10 mouse cellular contexts compared by ENCODE assay signal in genomic region chr15:99890412-99891236, GRCm38 (mm10). TPM values are rescaled to one million over a fixed set of nuclear protein-coding genes. Genes with fewer than 3 reads are reported as not detected.
A peak's percentile ranks its signal among the peaks of the same experiment; 100 is the strongest.
DNase-seq lines count a peak whose midpoint lies in the region; ATAC-seq and TF ChIP-seq lines count a peak whose summit lies in the region.
"Had no signal": no experiment of that assay in that cellular context is flagged by ENCODE, and none has a peak within 500 bp of the region (broad histone marks: within the 10 kb centered on the region; RNA-seq: fewer than 3 reads in every experiment).

No protein-coding gene starts in this region.

- no peak for TF ChIP-seq CTCF in liver, embryonic 14.5 days (IDR thresholded peaks at IDR 0.05; ENCODE audit: low read depth)

- TF ChIP-seq EP300 in liver, embryonic 14.5 days (IDR thresholded peaks at IDR 0.05; ENCODE audit: low read depth), result no peak

- H3K36me3 ChIP-seq in heart, embryonic 13.5 days, result no peaks in the 10 kb centered on the region
- no peaks in the 10 kb centered on the region for H3K36me3 ChIP-seq in embryonic facial prominence, embryonic 15.5 days
- H3K36me3 ChIP-seq in liver, embryonic 14.5 days (replicated peaks; ENCODE audit: control insufficient read depth, insufficient read depth, low read depth), result no peaks in the 10 kb centered on the region
- H3K36me3 ChIP-seq in stomach, embryonic 15.5 days, result no peaks in the 10 kb centered on the region
- H3K36me3 ChIP-seq: forebrain, embryonic 12.5 days had no signal

- H3K9me3 ChIP-seq in heart, embryonic 13.5 days, result no peaks in the 10 kb centered on the region
- H3K9me3 ChIP-seq in embryonic facial prominence, embryonic 15.5 days (replicated peaks), result no peaks in the 10 kb centered on the region
- H3K9me3 ChIP-seq in liver, embryonic 14.5 days (ENCODE audit: control insufficient read depth, low read length), result no peaks in the 10 kb centered on the region
- H3K9me3 ChIP-seq in stomach, embryonic 15.5 days, result no peaks in the 10 kb centered on the region
- H3K9me3 ChIP-seq: forebrain, embryonic 12.5 days had no signal

- 41% methylated on average over 19 of the region's 19 CpGs for WGBS in heart, embryonic 13.5 days
- 37% methylated on average over 19 of the region's 19 CpGs for WGBS in embryonic facial prominence, embryonic 15.5 days
- 26% methylated on average over 19 of the region's 19 CpGs for WGBS in liver, embryonic 14.5 days (ENCODE audit: insufficient replicate concordance)
- 36% methylated on average over 19 of the region's 19 CpGs for whole genome bisulfite sequencing in stomach, embryonic 15.5 days

- no peak overlapping the region for H3K27ac ChIP-seq in heart, embryonic 13.5 days (replicated peaks)
- peak overlapping the region; percentile 48; the same call in 1 of the 2 replicates for H3K27ac ChIP-seq in embryonic facial prominence, embryonic 15.5 days (replicated peaks)
- no peak overlapping the region for H3K27ac ChIP-seq in liver, embryonic 14.5 days
- peak overlapping the region; percentile 90 for H3K27ac ChIP-seq in stomach, embryonic 15.5 days
- H3K27ac ChIP-seq: forebrain, embryonic 12.5 days had no signal

- no peak for ATAC-seq in heart, embryonic 13.5 days (ENCODE audit: extremely low read depth, insufficient number of reproducible peaks, low FRiP score, low TSS enrichment)
- peak; percentile 50 for ATAC-seq in embryonic facial prominence, embryonic 15.5 days (ENCODE audit: insufficient number of reproducible peaks, low FRiP score, low TSS enrichment, low read depth)
- peak; percentile 28; the same call in 1 of the 2 replicates for ATAC-seq in liver, embryonic 14.5 days (ENCODE audit: insufficient read depth)
- ATAC-seq in stomach, embryonic 15.5 days (ENCODE audit: insufficient read depth, low FRiP score, low read depth), result peak; percentile 91
- no peak for ATAC-seq in cerebellum, adult (ENCODE audit: insufficient number of reproducible peaks, low FRiP score, low TSS enrichment)

- peak overlapping the region; percentile 43 for H3K4me2 ChIP-seq in heart, embryonic 13.5 days
- H3K4me2 ChIP-seq in embryonic facial prominence, embryonic 15.5 days (replicated peaks), result peak overlapping the region; percentile 32
- H3K4me2 ChIP-seq in liver, embryonic 14.5 days (ENCODE audit: low read depth), result peak overlapping the region; percentile 36
- peak overlapping the region; percentile 49 for H3K4me2 ChIP-seq in stomach, embryonic 15.5 days
- H3K4me2 ChIP-seq: forebrain, embryonic 12.5 days; midbrain, embryonic 11.5 days had no signal

- H3K9ac ChIP-seq in heart, embryonic 13.5 days, result 0 out of 2 replicates have a peak overlapping the region, but pooled peaks have one; percentile 11
- H3K9ac ChIP-seq in embryonic facial prominence, embryonic 15.5 days, result no peak overlapping the region
- no peak overlapping the region for H3K9ac ChIP-seq in liver, embryonic 14.5 days (replicated peaks)
- H3K9ac ChIP-seq in stomach, embryonic 15.5 days, result no peak overlapping the region
- H3K9ac ChIP-seq: forebrain, embryonic 12.5 days had no signal

- DNase-seq in heart, postnatal 36 days, result no peak
- DNase-seq in liver, embryonic 14.5 days (ENCODE audit: low read depth in 3 of 3, low spot score in 3 of 3), result no peak
- DNase-seq in frontal cortex, postnatal 10 days (ENCODE audit: low spot score in 2 of 2), result no peak
- no peak for DNase-seq in adrenal gland, postnatal 14 days

- peaks cover 17% of the 10 kb centered on the region for H3K4me1 ChIP-seq in heart, embryonic 13.5 days
- H3K4me1 ChIP-seq in embryonic facial prominence, embryonic 15.5 days, result peaks cover 18% of the 10 kb centered on the region; the same call in 1 of the 2 replicates
- H3K4me1 ChIP-seq in liver, embryonic 14.5 days (replicated peaks; ENCODE audit: control insufficient read depth in 2 of 2, insufficient read depth in 2 of 2, low read length in 1 of 2), result no peaks in the 10 kb centered on the region
- peaks cover 4% of the 10 kb centered on the region; the same call in 1 of the 2 replicates for H3K4me1 ChIP-seq in stomach, embryonic 15.5 days

- intact Hi-C loops in heart, postnatal 36 days (cut with DNase I), result no loop called here

- H3K27me3 ChIP-seq in heart, embryonic 13.5 days (replicated peaks), result no peaks in the 10 kb centered on the region
- no peaks in the 10 kb centered on the region for H3K27me3 ChIP-seq in embryonic facial prominence, embryonic 15.5 days
- H3K27me3 ChIP-seq in liver, embryonic 14.5 days (ENCODE audit: control insufficient read depth, insufficient read depth, low read length), result no peaks in the 10 kb centered on the region
- no peaks in the 10 kb centered on the region for H3K27me3 ChIP-seq in stomach, embryonic 15.5 days (replicated peaks)
- H3K27me3 ChIP-seq: forebrain, embryonic 12.5 days had no signal

- no peak overlapping the region for H3K4me3 ChIP-seq in heart, embryonic 13.5 days
- H3K4me3 ChIP-seq in embryonic facial prominence, embryonic 15.5 days (replicated peaks), result 0 out of 2 replicates have a peak overlapping the region, but pooled peaks have one; percentile 6
- peak overlapping the region in 1 of 2 experiments; percentile 17; a peak in 1 of 4 replicates for H3K4me3 ChIP-seq in liver, embryonic 14.5 days (ENCODE audit: insufficient read depth in 1 of 2, low read depth in 2 of 2, low read length in 2 of 2)
- peak overlapping the region; percentile 19 for H3K4me3 ChIP-seq in stomach, embryonic 15.5 days (replicated peaks)
- H3K4me3 ChIP-seq: forebrain, embryonic 12.5 days had no signal

RNA-seq across cellular contexts. Expression of gene Lima1, which starts 15.4 kb away (rescaled TPM):
- polyA plus RNA-seq in heart, embryonic 13.5 days (2015; fragmentation: Nextera tagmentation; extraction: Ambion mirVana), result 17.6 and 17.8 TPM in 2 replicates
- 10 to 100 TPM; 19.9 to 21.0 TPM for total RNA-seq in heart, postnatal 36 days (2021)
- 87.1 and 90.8 TPM in 2 replicates for polyA plus RNA-seq in embryonic facial prominence, embryonic 15.5 days (2015; fragmentation: Nextera tagmentation; extraction: Ambion mirVana)
- polyA plus RNA-seq in liver, embryonic 14.5 days (2012; rRNA removed), result 3.3 and 5.1 TPM in 2 replicates
- polyA plus RNA-seq in liver, embryonic 14.5 days (2014; fragmentation: Nextera tagmentation; extraction: Ambion mirVana), result 6.2 and 7.0 TPM in 2 replicates
- 71.2 and 78.3 TPM in 2 replicates for polyA plus RNA-seq in stomach, embryonic 15.5 days (2015; fragmentation: Nextera tagmentation; extraction: Ambion mirVana)
- 37.4 and 39.9 TPM in 2 replicates for total RNA-seq in adrenal gland, postnatal 14 days (2021)

Comparison
In these comparisons a context has a peak if more than half of its experiments do, and no peak if none do; other contexts are left out.
1. ATAC-seq: peak in embryonic facial prominence, embryonic 15.5 days (single experiment), liver, embryonic 14.5 days (single experiment) and stomach, embryonic 15.5 days (single experiment); none in heart, embryonic 13.5 days (single experiment) and cerebellum, adult (single experiment).
2. H3K27ac ChIP-seq: peak in embryonic facial prominence, embryonic 15.5 days (single experiment) and stomach, embryonic 15.5 days (single experiment); none in heart, embryonic 13.5 days (single experiment) and liver, embryonic 14.5 days (single experiment).
3. Peak in every context shown above with its lines, with median percentiles within 50 percentile points of each other: H3K4me2 ChIP-seq.